Mouse (Mus musculus) layer of hippocampus, adult 18-20 months (tissue): ENCODE results near the gene Rit1. TPM values are rescaled to one million over a fixed set of nuclear protein-coding genes. Genes with fewer than 3 reads are reported as not detected.
A peak's percentile ranks its signal among the peaks of the same experiment; 100 is the strongest.
"Not testable (repeated sequence)": the region's sequence is repeated elsewhere in the genome, so short reads cannot be mapped to it uniquely, and the experiment has no call there.

ENCODE experiments used
- DNase-seq, 2 experiments: peaks; one replicate each; pipeline ENCODE4 v3.0.0; 2022; ENCODE audit warnings: low spot score in 2 of 2
- long read RNA-seq: library from polyadenylated mRNA; stranded (forward); transcript quantifications from one replicate; pipeline ENCODE4 v2.0.0, GENCODE M21; 2021
- total RNA-seq, 2 experiments: library from RNA; stranded (reverse); gene quantifications; 2 replicates each; pipeline ENCODE4 v1.2.3; 2021

Rit1 gene
- 10 to 100 TPM; 37.7 to 43.0 TPM for total RNA-seq
- long read RNA-seq, transcript Rit1-201 (6 exons, 1,204 nt) = major isoform, 14 of 25 reads
- long read RNA-seq, partial matches to known transcripts = 3 of 25 reads
- long read RNA-seq, other reads (novel, unspliced or antisense) = 8 of 25 reads

DNA sequence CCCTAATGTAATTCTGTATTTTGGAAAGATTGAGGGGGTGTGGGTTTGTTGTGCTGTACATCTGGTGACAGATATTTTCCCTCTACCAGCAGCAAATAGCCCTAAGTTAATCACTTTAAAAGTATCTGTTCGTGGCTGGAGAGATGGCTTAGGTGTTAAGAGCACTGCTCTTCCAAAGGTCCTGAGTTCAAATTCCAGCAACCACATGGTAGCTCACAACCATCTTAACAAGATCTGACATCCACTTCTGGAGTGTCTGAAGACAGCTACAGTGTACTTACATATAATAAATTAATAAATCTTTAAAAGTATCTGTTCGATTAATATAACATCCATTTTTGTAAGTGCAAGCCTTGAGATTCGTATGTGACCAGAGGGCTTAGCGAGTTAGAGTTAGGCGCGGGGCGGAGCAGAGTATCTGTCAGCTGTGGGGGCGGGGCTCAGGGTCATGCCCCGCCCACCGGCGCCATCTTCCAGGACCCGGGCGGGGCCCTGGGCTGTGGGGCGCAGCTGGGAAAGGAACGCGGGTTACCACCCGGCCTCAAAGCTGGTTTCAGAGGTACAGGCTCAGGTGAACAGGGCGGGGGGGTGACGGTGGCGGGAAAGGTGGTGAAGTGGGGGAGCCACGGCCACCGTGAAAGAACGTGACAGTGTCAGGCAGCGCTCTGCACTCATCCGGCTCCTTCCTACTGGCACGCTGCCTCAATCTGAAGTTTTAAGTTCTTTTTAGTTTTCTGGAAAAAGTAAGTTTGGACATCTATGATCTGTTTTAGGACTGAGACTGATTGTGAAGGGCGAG is at the start of gene Rit1:
Gene Rit1 (plus strand): TSS at position 440 of the 799 bp plus-strand sequence.
- DNase-seq = peak; percentile 61 to 86

DNA sequence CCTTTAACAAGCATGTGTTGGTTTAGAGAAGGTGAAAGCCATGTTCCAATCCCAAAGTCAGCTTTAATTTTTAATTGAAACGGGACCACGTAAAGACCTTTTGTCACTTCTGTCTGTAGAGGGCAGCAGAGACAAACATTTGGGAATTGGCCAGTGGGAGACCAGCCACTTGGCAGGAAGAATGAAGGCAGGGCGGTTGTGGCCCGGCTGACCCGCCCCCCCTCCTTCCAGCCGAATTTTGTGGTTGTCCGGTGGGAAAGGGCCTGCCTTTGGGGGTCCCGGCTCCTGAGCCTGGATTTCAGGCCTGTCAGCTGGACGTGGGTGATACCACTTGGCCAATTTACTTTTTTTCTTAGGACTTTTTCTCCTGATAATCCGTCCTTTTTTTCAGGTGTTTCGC is 39.2 kb upstream of the Rit1 start:
- peak in 1 of 2 experiments; percentile 67 for DNase-seq

DNA sequence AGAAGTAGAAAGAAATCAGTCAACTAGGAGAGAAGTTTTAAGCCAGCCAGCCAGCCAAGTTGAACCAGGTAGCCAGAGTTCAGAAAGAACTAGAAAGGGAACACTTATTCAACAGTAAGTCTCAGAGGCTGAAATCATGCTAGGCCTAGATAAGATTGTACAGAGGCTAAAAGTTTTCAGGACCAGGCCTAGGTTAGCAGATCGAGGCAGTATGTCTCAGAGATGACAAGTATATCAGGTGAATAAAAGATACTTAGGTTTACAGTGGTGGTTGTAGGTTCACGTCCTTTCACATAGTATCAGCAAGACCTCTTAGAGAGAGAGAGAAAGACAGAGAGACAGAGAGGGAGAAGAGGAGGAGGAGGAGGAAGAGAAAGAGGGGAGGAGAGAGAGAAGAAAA is 32.8 kb upstream of the Rit1 start:
- no peak for DNase-seq

DNA sequence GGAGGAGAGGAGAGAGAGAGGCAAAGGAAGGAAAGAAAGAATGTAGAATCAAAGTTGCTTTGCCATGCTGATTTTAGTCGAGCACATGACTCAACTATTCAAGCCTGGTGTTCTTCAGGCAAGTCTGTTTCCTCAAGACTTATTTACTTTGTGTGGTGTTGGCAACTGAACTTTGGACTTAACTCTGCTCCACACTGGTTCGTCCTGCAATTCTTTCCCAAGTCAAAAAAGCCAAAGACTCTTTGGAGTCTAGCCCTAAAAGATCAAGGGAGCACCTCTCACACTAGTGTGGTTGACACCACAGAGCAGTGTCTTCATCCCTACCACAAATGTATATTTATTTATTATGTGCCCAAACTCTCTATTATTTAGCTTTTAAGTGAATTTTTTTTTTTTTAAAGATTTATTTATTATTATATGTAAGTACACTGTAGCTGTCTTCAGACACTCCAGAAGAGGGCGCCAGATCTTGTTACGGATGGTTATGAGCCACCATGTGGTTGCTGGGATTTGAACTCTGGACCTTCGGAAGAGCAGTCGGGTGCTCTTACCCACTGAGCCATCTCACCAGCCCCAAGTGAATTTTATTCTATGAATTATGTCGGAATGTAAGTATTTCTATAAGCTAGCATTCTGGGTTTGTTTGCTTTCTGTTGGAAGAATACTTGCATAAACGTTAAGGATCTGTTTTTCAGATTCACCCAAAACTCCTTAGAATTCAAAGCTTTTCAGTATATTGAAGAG is 32.2 kb upstream of the Rit1 start:
- DNase-seq = no peak

DNA sequence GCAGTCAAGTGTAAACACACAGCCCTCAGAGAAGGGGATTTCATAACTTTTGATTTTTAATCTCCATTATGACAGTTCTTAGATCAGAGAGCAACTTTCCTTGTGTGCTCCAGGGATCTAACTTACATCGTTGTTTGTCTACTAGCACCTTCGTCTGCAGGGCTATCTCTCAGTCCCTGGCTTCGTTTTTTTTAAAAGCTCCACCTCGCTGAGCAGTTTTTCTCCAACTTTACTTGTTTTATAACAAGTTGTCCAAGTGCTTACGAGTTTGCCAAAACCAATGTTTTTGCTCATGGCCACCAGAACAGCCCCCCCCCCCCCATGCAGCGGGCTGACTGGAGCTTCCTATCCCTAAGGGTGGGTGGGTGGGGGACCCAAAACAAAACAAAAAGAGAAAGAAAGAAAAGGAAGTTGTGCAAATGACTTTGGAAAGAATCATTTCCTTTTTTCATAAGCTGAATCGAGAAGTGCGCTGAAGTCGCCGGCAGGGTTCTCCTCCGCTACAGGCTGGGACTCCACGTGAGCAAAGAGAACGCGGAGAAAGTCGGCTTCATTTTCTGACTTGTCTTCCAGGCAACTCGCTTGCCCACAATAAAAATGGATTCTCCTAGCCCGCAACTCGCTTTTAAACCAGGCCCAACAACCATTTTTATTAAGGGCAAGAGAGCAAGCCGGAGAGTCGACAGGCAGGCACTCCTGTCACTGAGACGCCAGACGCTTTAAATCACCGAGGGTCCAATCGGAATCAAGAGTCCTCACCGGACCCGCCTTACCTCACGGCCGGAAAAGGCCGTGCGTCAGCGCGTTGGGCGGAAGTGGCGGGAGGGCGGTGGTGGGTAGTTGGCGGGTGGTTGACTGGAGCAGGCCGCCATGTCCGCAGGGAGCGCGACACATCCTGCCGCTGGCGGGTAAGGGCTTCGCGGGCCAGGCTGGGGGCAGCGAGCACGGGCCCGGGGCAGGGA is 31.4 kb upstream of the Rit1 start, which contains the start of gene Khdc4:
Gene Khdc4 (plus strand): TSS at position 824 of the 962 bp plus-strand sequence.
- peak; percentile 97 to 98 for DNase-seq

GRCm38 (mm10) chr3:88685958-88686451 is 30.6 kb upstream of the Rit1 start:
- DNase-seq = peak in 1 of 2 experiments; percentile 39

DNA sequence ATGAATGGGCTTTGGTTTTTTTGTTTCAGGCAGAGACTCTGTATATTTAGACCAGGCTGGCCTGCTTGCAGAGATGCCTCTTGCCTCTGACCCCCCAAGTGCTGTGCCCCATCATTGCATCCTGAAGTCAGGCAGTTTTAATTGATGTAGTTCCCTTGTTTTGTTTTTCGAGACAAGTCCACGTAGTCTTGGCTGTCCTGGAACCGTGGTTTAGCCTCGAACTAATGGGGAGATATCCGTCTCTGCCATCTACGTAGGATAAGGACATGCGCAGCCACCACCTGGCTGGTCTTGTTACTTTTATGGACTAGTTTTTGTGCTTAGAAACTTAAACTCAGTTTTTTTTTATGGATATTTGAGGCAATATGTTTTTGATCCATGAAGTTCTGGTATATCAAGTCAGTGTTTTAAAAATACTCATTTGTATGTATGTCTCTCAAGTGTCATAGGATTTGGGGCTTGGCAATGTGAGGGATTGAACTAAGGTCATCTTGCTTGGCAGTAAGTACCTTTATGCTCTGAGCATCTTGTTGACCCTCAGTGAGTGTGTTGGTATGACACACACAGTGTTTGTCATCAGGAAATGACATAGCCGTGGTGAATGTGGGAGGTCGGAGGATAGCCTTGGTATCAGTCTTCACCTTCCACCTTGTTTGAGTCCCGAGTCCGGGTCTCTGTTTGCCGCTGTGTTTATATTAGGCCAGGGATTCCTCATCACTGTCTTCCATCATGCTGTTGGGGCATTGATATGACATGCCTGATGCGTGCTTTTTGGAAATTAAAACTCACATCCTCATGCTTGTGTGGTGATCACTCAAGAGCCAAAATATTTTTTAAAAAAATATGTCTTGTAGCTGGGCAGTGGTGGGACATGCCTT is 29.7 kb upstream of the Rit1 start:
- DNase-seq = no peak

DNA sequence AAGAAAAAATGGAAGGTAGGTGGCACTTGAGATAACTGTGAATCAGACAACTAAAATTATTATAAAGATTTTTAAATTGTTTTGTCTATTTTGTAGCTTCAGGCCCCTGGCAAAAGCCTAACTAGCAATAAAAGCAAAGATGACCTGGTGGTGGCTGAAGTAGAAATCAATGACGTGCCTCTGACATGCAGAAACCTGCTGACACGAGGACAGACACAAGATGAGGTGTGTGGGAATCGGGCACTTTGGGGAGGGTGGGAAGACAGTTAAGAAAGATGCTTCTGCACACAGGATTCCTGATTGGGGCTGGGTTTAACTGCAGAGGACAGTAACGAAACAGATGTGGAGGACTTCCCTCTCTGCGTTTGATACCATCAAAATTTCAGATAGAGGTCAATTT is 27.6 kb upstream of the Rit1 start:
- no peak for DNase-seq

DNA sequence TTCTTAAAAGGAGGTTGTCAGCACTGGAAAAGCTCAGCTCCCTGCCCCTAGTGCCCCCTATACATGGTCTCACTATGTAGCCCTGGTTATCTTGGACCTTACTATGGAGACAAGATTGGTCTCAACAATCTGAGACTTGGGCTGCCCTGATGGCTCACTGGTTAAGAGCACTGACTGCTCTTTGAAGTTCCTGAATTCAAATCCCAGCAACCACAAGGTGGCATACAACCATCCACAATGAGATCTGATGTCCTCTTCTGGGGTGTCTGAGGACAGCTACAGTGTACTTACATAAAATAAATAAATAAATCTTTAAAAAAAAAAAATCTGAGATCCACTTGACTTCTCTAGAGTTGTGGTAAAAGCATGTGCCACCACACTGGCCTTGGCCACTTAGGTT is 21.1 kb upstream of the Rit1 start:
- DNase-seq = no peak

GRCm38 (mm10) chr3:88698051-88698450 is 18.6 kb upstream of the Rit1 start:
- no peak for DNase-seq

DNA sequence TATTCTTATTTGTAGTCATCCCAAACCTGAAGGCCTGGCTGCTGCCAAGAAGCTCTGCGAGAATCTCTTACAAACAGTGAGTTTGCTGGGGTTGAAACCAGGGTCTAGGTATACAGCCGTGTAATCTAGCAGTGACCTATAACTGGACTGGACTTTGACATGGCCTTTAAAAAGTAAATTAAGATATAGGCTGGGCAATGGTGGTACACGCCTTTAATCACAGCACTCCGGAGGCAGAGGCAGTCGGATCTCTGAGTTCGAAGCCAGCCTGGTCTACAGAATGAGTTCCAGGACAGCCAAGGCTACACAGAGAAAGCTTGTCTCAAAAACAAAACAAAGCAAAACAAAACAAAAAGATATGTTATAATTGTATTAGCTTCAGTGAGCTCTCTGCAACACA is 17.8 kb upstream of the Rit1 start:
- DNase-seq = no peak

GRCm38 (mm10) chr3:88700247-88700646 is 16.4 kb upstream of the Rit1 start:
- no peak for DNase-seq

- no peak for DNase-seq
Observed at GRCm38 (mm10) chr3:88701222-88701621, 15.4 kb upstream of the Rit1 start.

DNA sequence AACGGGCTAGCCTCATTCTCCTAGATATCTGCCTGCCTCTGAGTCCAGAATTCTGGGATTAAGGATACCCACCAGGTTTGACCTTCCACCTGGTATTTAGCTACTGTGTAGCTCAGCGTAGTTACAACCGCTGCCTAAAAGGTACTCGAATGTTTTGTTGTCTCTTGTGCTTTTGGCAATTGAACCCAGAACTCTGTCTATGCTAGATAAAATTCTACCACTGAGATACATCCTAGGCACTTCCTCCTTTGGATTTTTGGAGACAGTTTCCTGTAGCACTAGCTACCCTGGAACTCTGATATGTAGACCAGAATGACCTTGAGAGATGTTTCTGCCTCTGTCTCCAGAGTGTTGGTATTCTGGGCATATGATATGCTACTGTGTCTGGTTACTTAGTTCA is 2.9 kb upstream of the Rit1 start:
- DNase-seq = no peak

DNA sequence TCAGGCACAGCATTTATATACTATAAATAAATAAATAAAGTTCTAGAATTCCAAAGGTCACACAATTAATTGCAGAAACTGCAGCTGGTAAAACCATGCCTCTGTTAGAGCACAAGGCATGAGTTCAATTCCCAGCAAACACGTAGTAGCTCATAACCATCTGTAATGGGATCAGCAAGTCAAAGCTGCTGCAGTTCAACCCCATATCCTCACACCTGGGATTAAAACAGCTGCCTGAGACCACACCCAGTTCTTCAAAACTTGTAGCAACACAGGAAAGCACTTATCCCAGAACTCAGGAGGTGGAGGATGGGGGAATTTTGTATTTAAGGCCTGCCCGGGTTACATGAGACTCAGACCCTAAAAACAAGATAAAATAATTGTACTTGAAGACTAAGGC is 1.9 kb upstream of the Rit1 start:
- DNase-seq = no peak

DNA sequence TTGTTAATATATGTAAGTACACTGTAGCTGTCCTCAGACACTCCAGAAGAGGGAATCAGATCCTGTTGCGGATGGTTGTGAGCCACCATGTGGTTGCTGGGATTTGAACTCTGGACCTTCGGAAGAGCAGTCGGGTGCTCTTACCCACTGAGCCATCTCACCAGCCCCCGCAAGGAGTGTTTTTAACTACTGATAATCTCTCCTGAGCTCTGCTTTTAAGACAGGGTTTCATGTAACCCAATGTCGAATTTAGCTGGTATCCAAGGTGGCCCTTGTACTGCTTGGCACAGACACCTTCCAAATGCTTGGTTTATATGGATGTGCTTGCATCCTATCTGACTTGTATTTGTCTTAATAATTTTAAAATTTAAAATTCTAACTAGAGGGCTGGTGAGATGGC is 922 bp upstream of the Rit1 start:
- DNase-seq = not testable (repeated sequence)

- no peak for DNase-seq
Observed at GRCm38 (mm10) chr3:88717198-88717798, 660 bp downstream of the Rit1 start.

DNA sequence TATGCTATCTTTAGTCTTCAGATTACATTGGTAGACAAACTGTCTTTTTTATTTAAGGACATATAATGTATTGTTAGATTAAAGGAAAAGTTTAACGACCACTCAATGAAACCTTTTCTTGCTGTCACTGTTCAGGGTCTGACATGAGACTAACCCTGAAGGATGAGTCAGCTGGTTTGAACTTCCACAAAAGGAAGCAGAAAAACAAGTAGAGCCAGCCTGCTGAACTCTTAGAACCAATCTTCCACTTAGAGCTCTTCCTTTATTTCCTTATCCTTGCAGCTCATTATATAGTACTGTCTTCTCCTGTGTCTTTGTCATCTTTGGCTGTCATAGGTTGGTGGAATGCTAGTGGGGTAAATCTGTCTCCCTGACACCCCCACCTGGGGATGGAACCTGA is 1.2 kb downstream of the Rit1 start:
- no peak for DNase-seq

DNA sequence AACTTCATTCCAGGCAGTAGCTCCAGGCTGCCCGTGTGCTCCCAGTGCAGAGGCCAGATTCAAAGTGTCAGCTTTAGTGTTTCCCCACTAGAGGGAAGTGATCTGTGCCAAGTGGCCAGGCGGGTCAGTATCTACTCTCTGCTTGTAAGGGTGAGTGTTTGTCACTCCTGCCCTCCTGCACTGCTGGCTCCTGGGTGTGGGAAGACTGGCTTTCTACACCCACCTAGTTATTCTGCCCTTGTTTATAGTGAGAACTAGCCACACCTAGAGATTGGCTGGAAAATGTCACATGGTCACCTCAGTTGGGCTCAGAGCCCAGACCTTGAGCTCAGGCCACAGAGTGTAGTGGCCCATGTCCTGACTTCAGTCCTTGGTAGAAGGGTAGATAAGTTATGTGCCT is 2.5 kb downstream of the Rit1 start:
- no peak for DNase-seq
